Mouse (Mus musculus) A20 (cell line): ENCODE measurements around the gene Doc2a.

ENCODE experiments used
- DNase-seq: peaks from one replicate; pipeline ENCODE4 v3.0.0-alpha.2; 2011; ENCODE audit warnings: low read depth, low spot score

The Doc2a gene

GRCm38 (mm10) chr7:126847116-126847420 is at the start of gene Doc2a:
Doc2a (plus strand) TSS chr7:126847416.
- no peak for DNase-seq

- no peak for DNase-seq
These were observed 48.8 kb upstream of the Doc2a start for GRCm38 (mm10) chr7:126798127-126799049.

GRCm38 (mm10) chr7:126799050-126799467 is 48.2 kb upstream of the Doc2a start:
- DNase-seq = peak; percentile 99

GRCm38 (mm10) chr7:126799468-126800268 is 47.5 kb upstream of the Doc2a start:
- DNase-seq = no peak

GRCm38 (mm10) chr7:126800269-126801056 is 46.8 kb upstream of the Doc2a start:
- no peak for DNase-seq

GRCm38 (mm10) chr7:126801057-126801422 is 46.2 kb upstream of the Doc2a start:
- DNase-seq = no peak

- DNase-seq = no peak
These were observed 44.9 kb upstream of the Doc2a start for GRCm38 (mm10) chr7:126802134-126802889.

GRCm38 (mm10) chr7:126803181-126803580 is 44.0 kb upstream of the Doc2a start:
- DNase-seq = no peak

GRCm38 (mm10) chr7:126803751-126804150 is 43.5 kb upstream of the Doc2a start:
- no peak for DNase-seq

GRCm38 (mm10) chr7:126806956-126807355 is 40.3 kb upstream of the Doc2a start:
- DNase-seq = no peak

GRCm38 (mm10) chr7:126807405-126807804 is 39.8 kb upstream of the Doc2a start:
- no peak for DNase-seq

GRCm38 (mm10) chr7:126808703-126809455 is 38.3 kb upstream of the Doc2a start:
- DNase-seq = no peak

- no peak for DNase-seq
These were observed 37.4 kb upstream of the Doc2a start for GRCm38 (mm10) chr7:126809723-126810369.

- no peak for DNase-seq
These were observed 31.4 kb upstream of the Doc2a start for GRCm38 (mm10) chr7:126815726-126816222.

- no peak for DNase-seq
These were observed 30.7 kb upstream of the Doc2a start for GRCm38 (mm10) chr7:126816494-126816893.

- DNase-seq = no peak
These were observed 29.6 kb upstream of the Doc2a start for GRCm38 (mm10) chr7:126817595-126817994.

GRCm38 (mm10) chr7:126818818-126819217 is 28.4 kb upstream of the Doc2a start:
- DNase-seq = no peak

GRCm38 (mm10) chr7:126821835-126822511 is 25.2 kb upstream of the Doc2a start:
- DNase-seq = peak; percentile 78

GRCm38 (mm10) chr7:126822741-126823140 is 24.5 kb upstream of the Doc2a start:
- DNase-seq = no peak
